Mouse (Mus musculus) gastrocnemius, adult 8-10 months (tissue): ENCODE measurements around the gene Avpr1b. TPM values are rescaled to one million over a fixed set of nuclear protein-coding genes. Genes with fewer than 3 reads are reported as not detected.
"Not testable (repeated sequence)": the region's sequence is repeated elsewhere in the genome, so short reads cannot be mapped to it uniquely, and the experiment has no call there.

Source experiments
- DNase-seq, 2 experiments: peaks; one replicate each; pipeline ENCODE4 v3.0.0; 2022; ENCODE audit warnings: low spot score in 2 of 2
- total RNA-seq, 4 experiments: library from RNA; stranded (reverse); gene quantifications; 2 replicates each; pipeline ENCODE4 v1.2.4; 2022

The Avpr1b gene
- total RNA-seq, 4 experiments from 2014 or later: not detected

- DNase-seq: no peak
These were observed 19.5 kb downstream of the Avpr1b start for GRCm38 (mm10) chr1:131618576-131618975.

GRCm38 (mm10) chr1:131619348-131619747 is 20.3 kb downstream of the Avpr1b start:
- no peak for DNase-seq

GRCm38 (mm10) chr1:131623644-131624043 is 24.6 kb downstream of the Avpr1b start:
- no peak for DNase-seq

- DNase-seq: no peak
These were observed 25.3 kb downstream of the Avpr1b start for GRCm38 (mm10) chr1:131624175-131624835.

DNA sequence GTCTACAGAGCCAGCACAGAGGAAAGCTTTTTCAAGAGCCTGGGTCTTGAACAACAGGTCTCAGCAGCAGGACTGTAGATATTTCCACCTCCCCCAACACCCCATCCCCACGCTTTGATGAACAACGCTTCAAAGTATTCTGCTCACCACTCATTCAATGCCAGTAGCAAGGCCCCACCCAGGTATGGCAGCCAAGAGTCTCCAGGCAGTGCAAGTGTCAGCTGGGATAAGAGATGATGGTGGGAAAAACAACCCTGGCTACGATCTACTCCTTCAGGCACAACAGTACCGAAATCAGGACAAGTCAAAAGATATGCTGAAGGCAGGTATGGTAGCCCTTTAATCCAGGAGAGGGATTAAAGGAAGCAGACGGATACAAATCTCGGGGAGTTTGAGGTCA is 27.2 kb downstream of the Avpr1b start:
- no peak for DNase-seq

DNA sequence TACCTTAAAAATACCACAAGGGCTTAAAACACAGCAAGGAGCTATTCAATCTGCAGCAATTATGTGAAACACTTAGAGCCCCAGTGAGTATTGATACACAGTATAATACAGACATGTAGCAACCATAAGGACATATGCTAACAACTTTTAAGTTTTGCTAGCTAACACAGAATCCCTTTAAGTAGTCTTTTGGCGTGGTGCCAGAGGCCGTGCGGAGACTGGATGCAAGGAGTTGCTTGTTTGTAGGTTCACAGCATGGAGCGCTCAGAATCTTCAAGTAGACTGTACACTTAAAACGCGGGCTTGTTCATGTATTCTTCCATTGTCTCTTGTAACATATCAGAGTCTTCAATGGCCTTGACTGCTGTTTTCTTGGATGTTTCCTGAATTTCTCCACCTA is 33.2 kb downstream of the Avpr1b start:
- not testable (repeated sequence) for DNase-seq

DNA sequence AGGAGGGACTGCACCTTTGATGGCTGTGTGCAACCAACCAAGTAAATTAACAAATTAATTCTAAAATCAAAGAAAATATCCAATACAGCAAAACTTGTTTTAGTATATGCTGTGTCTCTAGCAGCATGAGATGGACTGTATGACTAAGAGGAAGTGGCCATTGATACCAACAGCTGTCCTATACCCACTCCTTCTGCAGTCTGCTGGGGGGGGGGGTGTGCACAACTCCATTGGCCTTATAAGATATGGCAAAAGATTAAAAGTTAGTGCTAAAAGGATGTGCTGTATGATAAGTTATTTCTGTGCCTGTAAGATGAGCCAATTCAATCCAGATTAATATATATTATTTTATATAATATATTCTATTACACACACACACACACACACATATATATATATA is 35.5 kb downstream of the Avpr1b start:
- DNase-seq: no peak

DNA sequence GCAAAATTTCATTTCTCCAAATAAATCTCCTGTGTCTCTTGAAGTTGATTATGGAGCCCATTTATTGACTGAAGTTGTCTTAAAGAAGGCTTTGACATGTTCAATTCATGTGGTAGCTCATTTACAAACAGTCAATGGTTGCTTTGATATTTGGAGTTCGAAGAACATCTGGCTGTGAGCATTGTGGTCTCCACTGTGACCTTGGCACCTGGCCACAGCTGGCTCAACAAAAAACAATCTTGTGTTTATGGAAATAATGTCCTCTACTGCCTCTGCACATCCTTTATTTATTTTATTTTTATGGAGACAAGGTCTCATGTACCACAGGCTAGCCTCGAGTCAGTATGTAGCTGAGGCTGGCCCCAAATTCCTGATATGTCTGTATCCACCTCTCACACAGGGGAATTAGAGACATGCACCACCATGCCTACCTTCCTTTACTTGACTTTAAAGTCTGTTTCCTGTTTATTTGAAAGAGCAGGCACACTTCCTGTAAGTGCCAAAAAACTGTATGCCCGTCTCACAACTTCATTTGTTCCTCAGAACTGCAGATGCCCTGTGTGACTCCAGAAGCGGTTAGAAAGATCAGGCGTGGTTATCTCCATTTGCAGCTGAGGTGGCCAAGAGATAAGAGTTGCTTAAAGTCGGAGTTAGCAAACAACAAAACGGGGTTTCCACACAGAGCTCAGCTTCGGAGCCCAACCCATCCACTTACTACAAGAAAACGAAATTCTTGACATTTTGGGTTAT is 38.9 kb downstream of the Avpr1b start, which contains the start of gene Ctse:
Ctse (plus strand) TSS at position 516 of the 750 bp plus-strand sequence.
- no peak for DNase-seq

DNA sequence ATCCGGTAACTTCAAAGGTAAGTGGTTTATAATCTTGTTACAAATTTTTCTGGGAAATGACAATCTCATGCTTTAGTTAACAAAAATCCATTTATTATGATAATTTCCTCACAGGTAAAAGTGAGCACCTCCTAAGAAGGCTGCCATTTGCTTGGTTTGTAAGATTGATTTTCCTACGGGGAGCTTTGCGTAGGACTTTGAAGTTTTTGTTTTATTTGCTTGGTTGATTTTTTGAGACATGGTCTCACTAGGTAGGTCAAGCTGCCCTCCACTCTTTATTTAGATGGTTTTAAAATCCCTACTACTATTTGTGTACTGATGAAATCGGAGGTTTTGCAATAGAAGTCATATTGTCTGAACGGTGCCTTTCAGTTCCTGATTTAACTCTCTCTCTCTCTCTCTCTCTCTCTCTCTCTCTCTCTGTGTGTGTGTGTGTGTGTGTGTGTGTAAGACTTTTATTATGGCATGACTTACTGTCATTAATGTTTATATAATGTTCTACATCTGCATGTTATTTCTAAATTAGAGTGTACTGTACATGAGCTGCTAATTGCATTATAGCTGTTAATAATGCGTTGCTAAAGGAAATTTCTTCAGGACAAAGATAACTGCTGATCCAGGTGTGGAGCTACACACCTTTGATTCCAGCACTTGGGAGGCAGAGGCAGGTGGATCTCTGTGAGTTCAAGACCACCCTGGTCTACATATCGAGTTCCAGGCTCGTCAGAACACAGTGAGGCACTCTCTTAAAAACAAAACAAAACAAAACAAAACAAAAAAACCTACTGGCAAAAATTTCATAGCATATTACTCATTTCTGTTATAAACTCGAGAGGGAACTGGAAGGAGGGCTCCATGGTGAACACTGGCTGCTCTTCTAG is 39.7 kb downstream of the Avpr1b start:
- no peak for DNase-seq

DNA sequence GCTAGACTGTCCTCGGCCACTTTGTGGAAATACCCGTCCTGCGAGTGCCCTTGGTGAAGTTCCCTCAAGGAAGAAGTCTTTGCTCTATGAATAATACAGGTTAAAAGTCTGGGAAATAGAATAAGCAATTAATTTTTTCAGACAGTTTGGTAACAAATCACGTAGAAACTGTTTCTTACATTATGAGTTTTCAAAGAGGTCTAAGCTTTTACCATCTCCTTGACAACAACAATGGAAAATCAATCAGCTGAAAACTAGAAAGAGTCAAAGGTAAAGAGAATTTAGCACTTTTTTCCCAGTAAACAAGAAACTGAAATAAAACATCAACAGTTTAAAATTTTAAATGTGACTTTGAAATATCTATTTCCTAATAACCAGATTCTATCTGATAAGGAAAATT is 41.0 kb downstream of the Avpr1b start:
- DNase-seq: no peak

DNA sequence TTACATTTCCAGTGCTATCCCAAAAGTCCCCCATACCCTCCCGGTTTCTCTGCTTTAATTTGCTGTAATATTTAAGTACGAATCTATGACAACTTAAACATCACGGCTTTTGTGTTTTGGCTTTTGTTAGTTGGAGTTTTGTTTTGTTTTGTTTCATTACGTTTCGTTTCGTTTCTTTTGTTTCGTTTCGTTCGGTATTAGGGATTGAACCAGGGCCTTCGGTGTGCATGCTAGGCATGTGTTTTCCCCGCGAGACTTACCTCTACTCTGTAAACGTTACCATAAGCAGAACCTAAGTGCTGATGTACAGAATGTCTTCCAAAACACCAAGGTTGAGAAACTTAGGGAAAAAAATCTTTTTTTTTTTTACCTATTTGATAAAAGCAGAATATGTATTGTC is 42.5 kb downstream of the Avpr1b start:
- no peak for DNase-seq

DNA sequence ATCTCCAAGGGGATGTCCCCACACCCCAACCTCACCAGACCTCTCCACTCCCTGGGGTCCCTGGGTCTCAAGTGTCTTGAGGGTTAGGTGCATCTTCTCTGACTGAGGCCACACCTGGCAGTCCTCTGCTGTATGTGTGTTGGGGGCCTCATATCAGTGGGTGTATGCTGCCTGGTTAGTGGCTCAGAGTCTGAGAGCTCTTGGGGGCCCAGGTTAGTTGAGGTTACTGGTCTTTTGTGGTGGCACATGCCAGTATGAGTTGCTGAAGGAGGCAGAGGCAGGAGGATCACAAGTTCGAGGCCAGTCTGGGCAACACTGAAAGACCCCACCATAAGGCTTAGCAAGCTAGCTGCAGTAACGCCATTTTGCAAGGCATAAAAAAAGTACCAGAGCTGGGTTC is 43.2 kb downstream of the Avpr1b start:
- no peak for DNase-seq

DNA sequence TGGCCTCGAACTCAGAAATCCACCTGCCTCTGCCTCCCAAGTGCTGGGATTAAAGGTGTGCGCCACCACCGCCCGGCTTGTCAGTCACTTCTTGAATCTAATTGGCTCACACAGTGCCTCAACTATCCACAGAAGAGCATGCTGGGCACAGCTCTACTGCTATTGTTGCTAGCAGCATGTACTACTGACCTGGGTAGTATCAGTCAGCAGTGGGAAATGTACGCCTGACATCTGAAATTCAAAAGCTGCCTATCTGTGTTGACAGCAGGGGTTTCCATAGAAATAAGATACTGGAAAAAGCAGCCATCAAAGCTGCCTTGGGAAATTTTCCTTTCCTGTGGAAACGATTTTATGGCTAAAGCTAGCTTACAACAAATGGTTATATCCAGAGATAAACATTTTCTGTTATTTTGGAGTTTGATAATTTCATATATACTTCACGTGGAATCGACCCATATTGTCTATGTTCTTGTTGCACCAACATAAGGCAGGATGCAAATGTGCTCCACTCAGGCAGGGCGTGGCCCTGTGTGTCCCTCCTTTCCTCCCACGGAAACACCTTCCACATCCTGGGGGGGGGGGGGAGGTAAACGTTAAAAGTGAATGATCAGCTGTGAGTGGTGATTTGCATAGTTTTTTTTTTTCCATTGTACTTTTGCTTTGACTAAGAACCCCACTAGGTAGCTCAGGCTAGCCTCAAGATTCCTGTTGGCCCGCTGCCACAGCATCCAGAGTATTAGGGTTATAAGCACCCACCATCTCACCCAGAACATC is 53.8 kb downstream of the Avpr1b start:
- DNase-seq: no peak

DNA sequence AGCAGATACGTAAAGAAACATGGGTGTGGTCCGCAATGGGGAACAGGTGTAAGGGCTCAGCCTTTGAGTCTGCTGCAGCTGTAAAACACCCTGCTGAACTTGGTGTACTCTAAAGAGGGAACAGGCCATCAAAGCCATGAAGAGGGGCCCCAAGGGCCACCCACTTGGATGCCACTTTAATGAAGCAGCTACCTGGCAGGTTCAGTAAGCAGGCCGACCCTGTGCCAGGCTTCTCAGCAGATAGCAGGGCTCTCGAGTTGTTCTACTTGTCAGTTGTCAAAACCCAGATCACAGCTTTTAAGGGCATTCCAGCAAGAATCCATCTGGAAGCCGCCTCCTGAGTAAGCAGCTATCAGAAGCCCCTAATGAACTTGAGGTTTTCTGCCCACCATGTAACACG is 56.6 kb downstream of the Avpr1b start:
- no peak for DNase-seq

DNA sequence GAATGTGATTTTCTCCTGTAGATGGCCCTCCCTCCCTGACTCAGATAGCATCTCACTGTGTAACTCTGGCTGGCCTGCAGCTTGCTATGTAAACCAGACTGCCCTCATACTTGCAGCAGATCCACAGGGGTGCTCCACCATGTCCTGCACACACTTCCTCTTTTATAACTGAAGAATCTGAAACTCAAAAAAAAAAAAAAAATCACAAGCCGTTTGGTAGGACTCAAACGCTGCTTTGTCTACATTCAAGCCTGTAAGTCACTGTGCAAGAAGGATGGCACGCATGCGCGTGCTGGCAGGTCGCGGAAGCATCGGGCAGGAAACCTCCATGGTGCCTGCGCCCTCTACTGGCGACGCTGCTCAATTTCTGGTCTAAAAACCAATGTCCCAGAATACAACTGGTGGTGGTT is 58.9 kb downstream of the Avpr1b start:
- peak; percentile 73 to 86 for DNase-seq

DNA sequence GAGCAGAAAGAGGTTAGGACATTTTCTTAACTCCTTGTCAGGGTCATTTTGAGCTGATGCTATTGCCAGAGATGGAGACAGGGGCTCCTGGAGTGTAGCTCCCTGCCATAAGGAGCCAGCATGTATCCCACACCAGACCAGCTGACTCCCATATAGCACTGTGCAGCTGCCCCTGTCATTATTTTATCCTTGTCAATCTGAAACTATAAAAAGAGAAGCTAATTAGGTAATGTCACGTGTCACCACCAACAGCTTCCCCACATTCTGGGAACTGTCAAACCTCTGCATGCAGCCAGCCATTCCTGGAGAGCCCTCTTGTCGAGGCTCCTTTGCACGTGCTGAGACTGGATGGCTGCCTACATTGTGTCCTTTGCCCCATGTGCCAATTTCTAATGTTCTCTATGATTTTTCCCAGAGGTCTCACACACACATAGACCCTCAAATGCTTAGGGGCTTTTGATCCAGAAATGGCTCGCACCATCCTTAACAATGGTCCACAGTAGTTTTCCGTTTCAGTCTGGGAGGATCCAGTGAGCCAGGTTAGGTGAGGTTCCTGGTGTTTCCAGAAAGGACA is 60.6 kb downstream of the Avpr1b start:
- DNase-seq: no peak

DNA sequence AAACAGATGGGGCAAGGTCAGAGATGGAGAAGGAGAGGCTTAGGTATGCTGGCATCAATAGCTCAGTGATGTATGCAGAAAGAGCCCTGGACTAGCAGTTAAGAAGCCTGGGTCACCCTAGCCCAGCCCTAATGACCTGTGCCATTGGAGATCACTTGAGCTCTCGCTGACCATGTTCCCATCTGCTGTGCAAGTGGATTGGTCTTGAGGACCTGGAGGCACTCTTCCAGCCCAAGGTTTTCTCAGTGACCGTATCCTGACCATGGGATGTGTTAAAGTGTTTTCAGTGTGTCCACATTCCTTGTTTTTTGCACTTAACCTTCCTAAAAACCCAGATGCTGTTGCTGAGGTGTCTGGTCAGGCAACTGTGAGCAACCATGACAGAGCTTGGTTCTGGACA is 61.2 kb downstream of the Avpr1b start:
- no peak for DNase-seq

GRCm38 (mm10) chr1:131660716-131661472 is 61.9 kb downstream of the Avpr1b start:
- DNase-seq: no peak
